Comparison of ENCODE assay signal across 18 mouse cellular contexts in the genomic region with DNA sequence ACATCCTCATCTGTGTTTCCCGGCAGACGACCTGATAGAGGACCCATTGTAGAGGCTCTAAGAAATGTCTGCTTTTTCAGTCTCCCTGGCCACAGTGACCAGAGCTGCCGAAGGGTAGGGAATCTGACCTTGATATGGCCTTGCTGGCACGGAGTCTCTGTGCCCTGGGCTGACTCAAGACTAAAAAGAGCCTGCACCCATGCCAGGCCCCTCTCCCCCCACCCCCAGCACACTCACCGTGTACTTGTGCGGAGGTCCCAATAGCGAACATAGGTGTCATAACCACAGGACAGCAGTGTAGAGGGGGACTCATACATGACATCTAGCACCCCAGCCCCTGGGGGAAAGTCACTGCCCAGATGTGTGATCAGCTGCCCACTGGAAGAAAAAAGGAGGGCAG. TPM values are rescaled to one million over a fixed set of nuclear protein-coding genes. Genes with fewer than 3 reads are reported as not detected.
DNase-seq lines count a peak whose midpoint lies in the region; ATAC-seq and TF ChIP-seq lines count a peak whose summit lies in the region.
"Had no signal": no experiment of that assay in that cellular context is flagged by ENCODE, and none has a peak within 500 bp of the region (broad histone marks: within the 10 kb centered on the region; RNA-seq: fewer than 3 reads in every experiment).

No protein-coding gene starts in this region.

- no peak overlapping the region for H3K4me2 ChIP-seq in midbrain, postnatal 0 days (ENCODE audit: low read depth, low read length, poor library complexity, severe bottlenecking)
- no peak overlapping the region for H3K4me2 ChIP-seq in heart, embryonic 14.5 days (ENCODE audit: low read length)
- H3K4me2 ChIP-seq: forebrain, embryonic 13.5 days; midbrain, embryonic 15.5 days; stomach, embryonic 15.5 days had no signal

- DNase-seq in heart, adult 18-20 months = peak; percentile 40 to 63
- no peak for DNase-seq in heart, postnatal 36 days
- DNase-seq in midbrain, embryonic 10.5 days (ENCODE audit: low spot score) = no peak
- no peak for DNase-seq in midbrain, postnatal 0 days (ENCODE audit: low spot score)
- no peak for DNase-seq in cerebellum, postnatal 14 days
- no peak for DNase-seq in kidney, postnatal 4 days
- DNase-seq: B cell, adult 2 months; cerebellum, adult 18-20 months; kidney, adult 8-10 months; kidney, postnatal 14 days; liver, postnatal 0 days; lung, postnatal 10 days; thymus, adult 2 months had no signal

- H3K9me3 ChIP-seq in midbrain, embryonic 10.5 days (replicated peaks) = no peaks in the 10 kb centered on the region
- H3K9me3 ChIP-seq in midbrain, postnatal 0 days (ENCODE audit: low read length) = no peaks in the 10 kb centered on the region
- H3K9me3 ChIP-seq in heart, embryonic 14.5 days (ENCODE audit: control insufficient read depth, low read length) = no peaks in the 10 kb centered on the region
- H3K9me3 ChIP-seq: embryonic facial prominence, embryonic 10.5 days; forebrain, embryonic 13.5 days; midbrain, embryonic 15.5 days; stomach, embryonic 15.5 days had no signal

- no peak overlapping the region for H3K4me3 ChIP-seq in midbrain, embryonic 10.5 days
- H3K4me3 ChIP-seq in midbrain, postnatal 0 days (ENCODE audit: low read depth, low read length) = no peak overlapping the region
- no peak overlapping the region for H3K4me3 ChIP-seq in heart, embryonic 14.5 days (ENCODE audit: control insufficient read depth in 1 of 2, insufficient read depth in 1 of 2, low read depth in 1 of 2, low read length in 2 of 2)
- H3K4me3 ChIP-seq: embryonic facial prominence, embryonic 10.5 days; forebrain, embryonic 13.5 days; midbrain, embryonic 15.5 days; stomach, embryonic 15.5 days had no signal

- peaks cover 40% of the 10 kb centered on the region for H3K36me3 ChIP-seq in midbrain, embryonic 10.5 days
- H3K36me3 ChIP-seq in midbrain, postnatal 0 days (ENCODE audit: insufficient read depth, low read length) = peaks cover 30% of the 10 kb centered on the region
- peaks cover 49% of the 10 kb centered on the region for H3K36me3 ChIP-seq in heart, embryonic 14.5 days (ENCODE audit: control insufficient read depth, insufficient read depth, low read length)
- H3K36me3 ChIP-seq: midbrain, embryonic 15.5 days had no signal

- TF ChIP-seq CTCF in midbrain, postnatal 0 days (IDR thresholded peaks at IDR 0.05) = no peak

- intact Hi-C loops in heart, postnatal 36 days (cut with DNase I) = no loop called here

- H3K27ac ChIP-seq in midbrain, embryonic 10.5 days (replicated peaks) = peak overlapping the region; percentile 58
- H3K27ac ChIP-seq in midbrain, postnatal 0 days (ENCODE audit: low read depth, low read length) = no peak overlapping the region
- no peak overlapping the region for H3K27ac ChIP-seq in heart, embryonic 14.5 days (replicated peaks in 1 of 2; ENCODE audit: control insufficient read depth in 1 of 2, insufficient read depth in 1 of 2, low read depth in 2 of 2, low read length in 2 of 2)
- H3K27ac ChIP-seq: forebrain, embryonic 13.5 days; midbrain, embryonic 15.5 days; stomach, embryonic 15.5 days had no signal

- 93% methylated on average over 7 of the region's 7 CpGs for WGBS in midbrain, embryonic 10.5 days
- WGBS in midbrain, postnatal 0 days = 83% methylated on average over 7 of the region's 7 CpGs
- WGBS in heart, embryonic 14.5 days = 49% methylated on average over 7 of the region's 7 CpGs

- ATAC-seq in midbrain, postnatal 0 days (ENCODE audit: low FRiP score) = no peak
- ATAC-seq in heart, embryonic 14.5 days (ENCODE audit: insufficient number of reproducible peaks, insufficient read depth, low FRiP score, low read depth) = no peak
- ATAC-seq: forebrain, embryonic 13.5 days; liver, postnatal 0 days had no signal

- peaks cover 100% of the 10 kb centered on the region for H3K27me3 ChIP-seq in midbrain, embryonic 10.5 days (ENCODE audit: low read depth, poor library complexity, severe bottlenecking)
- H3K27me3 ChIP-seq in midbrain, postnatal 0 days (ENCODE audit: insufficient read depth, low read length) = no peaks in the 10 kb centered on the region
- H3K27me3 ChIP-seq in heart, embryonic 14.5 days (ENCODE audit: control insufficient read depth, insufficient read depth, low read length) = no peaks in the 10 kb centered on the region
- H3K27me3 ChIP-seq: stomach, embryonic 15.5 days had no signal

- H3K4me1 ChIP-seq in midbrain, embryonic 10.5 days = peaks cover 77% of the 10 kb centered on the region
- no peaks in the 10 kb centered on the region for H3K4me1 ChIP-seq in midbrain, postnatal 0 days (ENCODE audit: insufficient read depth, low read length)
- H3K4me1 ChIP-seq in heart, embryonic 14.5 days (ENCODE audit: control insufficient read depth in 2 of 2, insufficient read depth in 2 of 2, low read length in 2 of 2) = peaks cover 30 to 43% of the 10 kb centered on the region in 2 experiments

- H3K9ac ChIP-seq in midbrain, postnatal 0 days (replicated peaks; ENCODE audit: low read length, poor library complexity, severe bottlenecking) = no peak overlapping the region
- H3K9ac ChIP-seq in heart, embryonic 14.5 days (ENCODE audit: low read length) = peak overlapping the region; percentile 5; the same call in 1 of the 2 replicates
- H3K9ac ChIP-seq: forebrain, embryonic 13.5 days; liver, postnatal 0 days; midbrain, embryonic 15.5 days; stomach, embryonic 15.5 days had no signal

RNA-seq across cellular contexts. Expression of gene Gm17018, which starts 19.0 kb away (rescaled TPM):
- total RNA-seq in heart, adult 18-20 months (2021) = 10 to 100 TPM; 19.8 to 19.9 TPM
- total RNA-seq in heart, postnatal 36 days (2021) = 10 to 100 TPM; 17.6 to 21.5 TPM
- 47.2 and 47.9 TPM in 2 replicates for polyA plus RNA-seq in midbrain, embryonic 10.5 days (2016; fragmentation: Nextera tagmentation; extraction: Ambion mirVana)
- 15.7 and 20.9 TPM in 2 replicates for total RNA-seq in midbrain, postnatal 0 days (2014; rRNA removed)
- 83.7 and 84.4 TPM in 2 replicates for polyA plus RNA-seq in midbrain, postnatal 0 days (2015; fragmentation: Nextera tagmentation; extraction: Ambion mirVana)
- 31.8 and 38.2 TPM in 2 replicates for polyA plus RNA-seq in heart, embryonic 14.5 days (2014; fragmentation: Nextera tagmentation; extraction: Ambion mirVana)

RNA-seq across cellular contexts. Expression of gene Poll, which starts 19.1 kb away (rescaled TPM):
- 10 to 100 TPM; 10.3 to 10.4 TPM for total RNA-seq in heart, adult 18-20 months (2021)
- 10 to 100 TPM in 1 of 2 experiments, 1 to 10 TPM in 1; 9.8 to 11.4 TPM for total RNA-seq in heart, postnatal 36 days (2021)
- polyA plus RNA-seq in midbrain, embryonic 10.5 days (2016; fragmentation: Nextera tagmentation; extraction: Ambion mirVana) = 22.3 and 23.0 TPM in 2 replicates
- total RNA-seq in midbrain, postnatal 0 days (2014; rRNA removed) = 9.9 and 12.1 TPM in 2 replicates
- 8.9 and 10.4 TPM in 2 replicates for polyA plus RNA-seq in midbrain, postnatal 0 days (2015; fragmentation: Nextera tagmentation; extraction: Ambion mirVana)
- polyA plus RNA-seq in heart, embryonic 14.5 days (2014; fragmentation: Nextera tagmentation; extraction: Ambion mirVana) = 13.0 and 13.9 TPM in 2 replicates

Comparison
In these comparisons a context has a peak if more than half of its experiments do, and no peak if none do; other contexts are left out.
1. DNase-seq: peak in heart, adult 18-20 months (2 of 2); none in heart, postnatal 36 days (0 of 2), midbrain, embryonic 10.5 days (single experiment), midbrain, postnatal 0 days (single experiment), cerebellum, postnatal 14 days (0 of 2) and kidney, postnatal 4 days (0 of 2).